Mouse (Mus musculus) right cerebral cortex, adult 2 months (tissue): ENCODE measurements at regions not wholly inside any gene's neighbourhood (a gene's known extent, or its start where the extent isn't known, plus 50 kb on each side); places are given as distances from the start of the nearest gene placed in this dataset.

Experiments used
- DNase-seq, 2 experiments: peaks; one replicate each; pipeline ENCODE4 v3.0.0; 2021 to 2022; ENCODE audit warnings: low spot score in 2 of 2

DNA sequence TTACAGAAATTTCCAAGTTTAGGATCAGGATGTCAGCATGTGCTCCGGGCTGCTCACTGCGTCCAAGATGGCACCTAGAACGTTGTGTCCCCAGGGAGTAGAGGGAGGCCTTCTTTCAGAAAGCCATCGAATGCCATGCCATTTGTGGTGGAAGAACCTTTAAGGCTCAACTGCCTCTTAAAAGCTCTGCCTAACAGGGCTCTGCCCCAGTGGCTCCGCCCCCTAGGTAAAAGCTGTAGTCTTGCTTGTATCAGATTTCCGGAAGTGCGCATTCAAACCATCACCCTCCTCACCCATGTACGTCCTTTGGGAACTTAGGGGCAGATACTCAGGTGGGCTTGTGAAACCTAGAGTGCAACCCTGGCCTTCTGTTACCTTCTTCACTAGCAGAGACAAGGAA, 54.0 kb upstream of the Psmd7 start:
- no peak for DNase-seq

DNA sequence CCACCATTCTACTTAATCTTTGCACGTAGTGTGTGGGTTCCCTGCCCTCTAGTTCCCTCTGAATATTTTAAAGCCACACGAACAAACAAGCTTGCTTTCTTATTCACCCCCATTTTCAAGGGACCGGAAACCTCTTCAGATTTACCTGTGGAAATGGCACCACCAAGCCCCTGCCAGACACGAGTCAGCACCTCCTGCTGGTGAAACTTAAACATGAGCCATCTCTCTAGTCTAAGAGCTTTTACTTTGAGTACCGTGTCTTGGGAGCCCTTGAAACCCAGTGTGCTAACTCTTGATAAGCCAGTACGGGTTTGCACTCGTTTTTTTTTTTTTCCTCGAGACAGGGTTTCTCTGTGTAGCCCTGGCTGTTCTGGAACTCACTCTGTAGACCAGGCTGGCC, 59.7 kb upstream of the Psmd7 start:
- DNase-seq = no peak

GRCm38 (mm10) chr8:107650306-107650705, 62.0 kb upstream of the Psmd7 start:
- no peak for DNase-seq

GRCm38 (mm10) chr8:107651424-107651823, 63.2 kb upstream of the Psmd7 start:
- DNase-seq = no peak

GRCm38 (mm10) chr8:107652226-107652625, 64.0 kb upstream of the Psmd7 start:
- DNase-seq = no peak

DNA sequence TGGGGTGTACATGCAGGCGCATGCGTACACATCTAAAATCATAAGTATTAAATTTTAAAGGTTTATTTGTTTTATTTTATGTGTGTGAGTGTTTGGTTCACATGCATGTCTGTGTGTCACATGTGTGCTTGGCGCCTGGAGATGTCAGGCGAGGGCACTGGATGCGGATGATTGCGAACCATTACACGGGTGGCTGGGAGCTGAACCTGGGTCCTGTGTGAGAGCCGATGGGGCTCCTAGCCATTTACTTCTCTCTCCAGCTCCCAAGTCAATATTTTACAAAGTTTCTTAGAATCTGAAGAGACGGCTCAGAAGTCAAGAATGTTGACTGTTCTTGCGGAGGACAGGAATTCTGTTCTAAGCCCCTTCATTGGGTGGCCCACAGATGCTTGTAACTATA, 65.4 kb upstream of the Psmd7 start:
- no peak for DNase-seq

GRCm38 (mm10) chr8:107656622-107657021, 68.4 kb upstream of the Psmd7 start:
- DNase-seq = no peak

GRCm38 (mm10) chr8:107657741-107658140, 69.5 kb upstream of the Psmd7 start:
- DNase-seq = no peak

GRCm38 (mm10) chr8:107658386-107658785, 70.1 kb upstream of the Psmd7 start:
- DNase-seq = no peak

DNA sequence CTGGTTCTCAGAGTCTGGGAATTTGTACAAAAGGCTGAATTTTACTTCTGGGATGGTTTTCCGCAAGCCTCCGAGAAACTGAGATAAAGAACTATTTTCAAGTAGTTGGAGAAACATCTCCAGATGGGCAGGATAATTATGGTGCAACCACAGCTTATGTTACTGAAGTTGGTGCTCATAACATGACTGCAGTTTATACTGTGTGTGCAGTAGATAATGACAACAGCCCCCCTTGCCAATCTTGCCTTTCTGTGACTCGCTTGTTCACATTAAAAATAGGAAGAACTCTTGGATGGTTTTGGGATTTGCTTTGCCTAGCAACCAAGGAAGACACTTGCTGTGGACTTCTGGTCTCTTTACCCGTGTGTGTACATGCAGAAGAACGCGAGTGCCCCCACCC, 72.4 kb upstream of the Psmd7 start:
- no peak for DNase-seq

GRCm38 (mm10) chr8:107669608-107670007, 81.3 kb upstream of the Psmd7 start:
- no peak for DNase-seq

DNA sequence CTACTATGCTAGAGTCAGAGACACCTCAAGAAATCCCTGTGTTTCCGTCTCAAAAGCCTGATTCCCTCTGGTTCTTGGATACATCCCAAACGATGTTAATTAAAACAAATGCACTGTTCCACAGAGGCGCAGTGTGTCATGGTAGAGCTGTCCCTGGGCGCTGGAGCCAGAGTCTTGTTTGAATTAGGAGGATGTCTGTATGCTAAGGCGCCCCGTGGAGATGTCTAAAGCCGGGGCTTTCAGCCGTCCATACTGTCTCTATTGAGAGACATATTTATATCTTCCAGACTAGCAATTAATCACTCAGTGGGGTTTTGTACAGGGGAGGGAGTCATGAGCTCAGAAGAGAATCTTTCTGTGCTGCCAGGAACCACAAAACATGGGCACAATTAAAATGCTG, 83.2 kb upstream of the Psmd7 start:
- DNase-seq = no peak

- no peak for DNase-seq
Measured at GRCm38 (mm10) chr8:107672691-107673090, 84.4 kb upstream of the Psmd7 start.

DNA sequence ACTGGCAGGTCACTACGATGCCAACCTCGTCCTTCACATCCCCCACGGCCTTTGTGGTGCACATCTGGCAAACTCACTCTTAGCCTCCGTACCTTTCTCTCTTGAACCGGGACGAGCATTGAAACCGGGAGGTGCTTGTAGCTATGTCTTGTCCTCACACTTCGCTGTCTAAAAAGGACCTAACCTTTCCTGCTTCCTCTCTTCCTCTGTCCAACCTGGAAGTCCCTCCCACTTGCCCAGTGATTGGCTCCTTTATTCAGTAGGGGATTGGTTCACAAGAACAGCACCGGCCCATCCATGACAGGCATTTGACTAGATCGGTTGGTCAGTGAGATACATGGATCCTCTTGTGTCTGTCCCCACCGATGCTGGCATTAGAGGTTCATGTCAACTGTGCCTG, 93.8 kb upstream of the Psmd7 start:
- no peak for DNase-seq

- peak; percentile 31 to 44 for DNase-seq
Measured at GRCm38 (mm10) chr8:107684721-107685691, 96.7 kb upstream of the Psmd7 start.

- DNase-seq = no peak
Measured at GRCm38 (mm10) chr8:107686936-107687335, 98.7 kb upstream of the Psmd7 start.

DNA sequence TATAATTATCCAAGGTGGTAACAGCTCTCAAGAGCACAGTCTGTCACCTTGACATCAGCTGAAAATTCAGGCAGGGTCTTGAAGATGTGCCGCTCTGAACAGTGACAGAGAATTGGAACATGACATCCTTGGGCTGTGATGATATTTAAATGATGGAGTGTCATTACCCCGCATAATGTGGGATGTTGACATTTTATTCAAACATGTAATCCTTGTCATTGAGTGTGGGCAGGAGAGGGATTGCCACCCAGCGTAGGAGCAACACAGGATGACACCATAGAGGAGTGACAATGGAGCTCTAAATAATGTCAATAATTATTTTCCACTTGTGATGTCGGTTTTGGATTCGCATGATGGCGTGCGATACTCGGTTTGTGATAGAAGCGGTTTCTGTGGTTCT, 99.3 kb upstream of the Psmd7 start:
- no peak for DNase-seq

DNA sequence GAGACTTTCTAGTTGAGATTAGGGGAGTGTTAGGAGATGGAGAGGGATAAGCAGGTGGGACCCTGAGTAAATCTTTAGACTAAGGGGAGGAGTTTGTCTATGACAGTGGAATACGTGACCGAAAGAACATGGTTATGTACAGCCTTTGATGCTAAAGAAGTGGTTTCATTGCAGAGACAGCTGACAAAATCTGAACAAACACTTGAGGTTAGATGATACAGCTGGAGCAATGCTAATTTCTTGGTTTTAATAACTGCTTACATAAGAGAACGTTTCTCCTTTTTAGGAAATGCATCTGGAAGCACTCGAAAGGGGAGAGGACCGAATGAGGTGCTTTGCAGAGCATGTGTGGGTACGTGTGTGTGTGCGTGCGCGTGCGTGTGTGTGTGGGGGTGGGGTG, 100.8 kb upstream of the Psmd7 start:
- DNase-seq = no peak

DNA sequence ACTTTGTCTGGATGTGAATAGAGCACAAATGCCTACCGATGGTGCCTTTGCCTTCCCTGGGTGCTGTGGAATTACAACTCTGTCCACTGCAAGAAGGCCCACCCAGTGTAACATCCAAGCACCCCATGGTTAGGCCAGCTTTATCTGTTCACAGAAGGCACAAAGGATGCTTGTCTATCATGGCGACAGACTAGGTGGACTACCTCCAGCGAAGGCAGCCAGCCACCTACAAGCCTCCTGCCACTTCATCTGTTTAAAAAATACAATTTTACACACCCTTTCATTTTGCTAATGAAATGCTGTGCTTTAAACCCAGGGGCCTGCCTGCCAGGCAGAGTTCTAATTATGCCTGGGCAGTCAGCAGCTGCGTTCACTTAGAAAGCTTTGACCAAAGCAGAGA, 103.0 kb upstream of the Psmd7 start:
- DNase-seq = no peak

- DNase-seq = no peak
Measured at GRCm38 (mm10) chr8:107696384-107697346, 108.4 kb upstream of the Psmd7 start.

- DNase-seq = no peak
Measured at GRCm38 (mm10) chr8:107699307-107699706, 111.0 kb upstream of the Psmd7 start.

DNA sequence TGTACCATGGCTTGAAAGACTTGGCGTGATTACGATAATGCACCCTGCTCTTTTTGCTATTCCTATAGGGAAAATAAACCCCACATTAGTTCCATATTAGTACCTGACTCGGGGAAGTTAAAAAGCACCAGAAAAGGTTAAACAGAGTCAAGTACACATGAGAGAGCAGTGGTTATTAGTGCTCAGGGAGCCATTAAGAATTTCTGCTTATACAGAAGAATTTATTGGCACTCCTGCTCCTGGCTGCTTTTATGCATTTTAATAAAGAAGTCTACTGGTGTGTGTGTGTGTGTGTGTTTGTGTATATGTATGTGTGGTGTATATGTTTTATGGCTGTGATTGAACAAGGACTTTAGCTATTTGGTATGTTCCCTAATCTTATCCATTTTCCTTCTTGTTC, 111.5 kb upstream of the Psmd7 start:
- DNase-seq = no peak

- DNase-seq = no peak
Measured at GRCm38 (mm10) chr8:107715901-107716300, 127.6 kb upstream of the Psmd7 start.
